Mouse (Mus musculus): ENCODE measurements around the gene Ankef1. TPM values are rescaled to one million over a fixed set of nuclear protein-coding genes. Genes with fewer than 3 reads are reported as not detected.
A peak's percentile ranks its signal among the peaks of the same experiment; 100 is the strongest.

The Ankef1 gene
- polyA plus RNA-seq, 1 experiment, result not detected

GRCm38 (mm10) chr2:136512802-136513201 lies 11.1 kb downstream of the Ankef1 start:
- TF ChIP-seq POLR2A (IDR thresholded peaks at IDR 0.05; ENCODE audit: insufficient read depth, low read length), result no peak
- no peak for TF ChIP-seq EP300 (IDR thresholded peaks at IDR 0.05; ENCODE audit: insufficient read depth, low read depth, low read length)
- no peak for TF ChIP-seq CTCF (IDR thresholded peaks at IDR 0.05; ENCODE audit: low read depth, low read length)
- H3K4me1 ChIP-seq (ENCODE audit: control insufficient read depth, insufficient read depth, low read length), result no peaks in the 10 kb centered on the region
- no peaks in the 10 kb centered on the region for H3K27me3 ChIP-seq (ENCODE audit: control insufficient read depth, insufficient read depth, low read length, poor library complexity, severe bottlenecking)
- no peak overlapping the region for H3K9ac ChIP-seq (ENCODE audit: low read depth, poor library complexity, severe bottlenecking)
- no peak overlapping the region for H3K27ac ChIP-seq (ENCODE audit: insufficient read depth, low read length)
- H3K36me3 ChIP-seq (ENCODE audit: control insufficient read depth, insufficient read depth, low read length, poor library complexity, severe bottlenecking), result no peaks in the 10 kb centered on the region
- H3K4me3 ChIP-seq (ENCODE audit: low read depth, low read length), result no peak overlapping the region
- no peaks in the 10 kb centered on the region for H3K9me3 ChIP-seq (replicated peaks; ENCODE audit: control insufficient read depth, insufficient read depth, low read length, poor library complexity, severe bottlenecking)

- Histone ChIP-seq H3K9me3 (replicated peaks; ENCODE audit: control insufficient read depth, insufficient read depth, low read length, poor library complexity, severe bottlenecking) (no peaks in the 10 kb centered on the region), H3K4me1 (ENCODE audit: control insufficient read depth, insufficient read depth, low read length) (no peaks in the 10 kb centered on the region), H3K27me3 (ENCODE audit: control insufficient read depth, insufficient read depth, low read length, poor library complexity, severe bottlenecking) (no peaks in the 10 kb centered on the region), H3K9ac (ENCODE audit: low read depth, poor library complexity, severe bottlenecking) (no peak overlapping the region), H3K36me3 (ENCODE audit: control insufficient read depth, insufficient read depth, low read length, poor library complexity, severe bottlenecking) (no peaks in the 10 kb centered on the region), H3K27ac (ENCODE audit: insufficient read depth, low read length) (no peak overlapping the region), H3K4me3 (ENCODE audit: low read depth, low read length) (no peak overlapping the region)
- no peak for TF ChIP-seq EP300 (IDR thresholded peaks at IDR 0.05; ENCODE audit: insufficient read depth, low read depth, low read length)
- TF ChIP-seq CTCF (IDR thresholded peaks at IDR 0.05; ENCODE audit: low read depth, low read length), result no peak
- no peak for TF ChIP-seq POLR2A (IDR thresholded peaks at IDR 0.05; ENCODE audit: insufficient read depth, low read length)
Measured at GRCm38 (mm10) chr2:136513806-136514205, 12.1 kb downstream of the Ankef1 start.

GRCm38 (mm10) chr2:136515501-136515900 lies 13.8 kb downstream of the Ankef1 start:
- Histone ChIP-seq H3K4me3 (ENCODE audit: low read depth, low read length) (no peak overlapping the region), H3K9me3 (replicated peaks; ENCODE audit: control insufficient read depth, insufficient read depth, low read length, poor library complexity, severe bottlenecking) (no peaks in the 10 kb centered on the region), H3K36me3 (ENCODE audit: control insufficient read depth, insufficient read depth, low read length, poor library complexity, severe bottlenecking) (no peaks in the 10 kb centered on the region), H3K9ac (ENCODE audit: low read depth, poor library complexity, severe bottlenecking) (no peak overlapping the region), H3K27me3 (ENCODE audit: control insufficient read depth, insufficient read depth, low read length, poor library complexity, severe bottlenecking) (no peaks in the 10 kb centered on the region), H3K27ac (ENCODE audit: insufficient read depth, low read length) (no peak overlapping the region), H3K4me1 (ENCODE audit: control insufficient read depth, insufficient read depth, low read length) (no peaks in the 10 kb centered on the region)
- no peak for TF ChIP-seq POLR2A (IDR thresholded peaks at IDR 0.05; ENCODE audit: insufficient read depth, low read length)
- no peak for TF ChIP-seq CTCF (IDR thresholded peaks at IDR 0.05; ENCODE audit: low read depth, low read length)
- TF ChIP-seq EP300 (IDR thresholded peaks at IDR 0.05; ENCODE audit: insufficient read depth, low read depth, low read length), result no peak

- Histone ChIP-seq H3K4me3 (ENCODE audit: low read depth, low read length) (no peak overlapping the region), H3K36me3 (ENCODE audit: control insufficient read depth, insufficient read depth, low read length, poor library complexity, severe bottlenecking) (no peaks in the 10 kb centered on the region), H3K9ac (ENCODE audit: low read depth, poor library complexity, severe bottlenecking) (no peak overlapping the region), H3K4me1 (ENCODE audit: control insufficient read depth, insufficient read depth, low read length) (no peaks in the 10 kb centered on the region), H3K9me3 (replicated peaks; ENCODE audit: control insufficient read depth, insufficient read depth, low read length, poor library complexity, severe bottlenecking) (no peaks in the 10 kb centered on the region), H3K27me3 (ENCODE audit: control insufficient read depth, insufficient read depth, low read length, poor library complexity, severe bottlenecking) (no peaks in the 10 kb centered on the region), H3K27ac (ENCODE audit: insufficient read depth, low read length) (no peak overlapping the region)
- no peak for TF ChIP-seq CTCF (IDR thresholded peaks at IDR 0.05; ENCODE audit: low read depth, low read length)
- no peak for TF ChIP-seq EP300 (IDR thresholded peaks at IDR 0.05; ENCODE audit: insufficient read depth, low read depth, low read length)
- TF ChIP-seq POLR2A (IDR thresholded peaks at IDR 0.05; ENCODE audit: insufficient read depth, low read length), result no peak
Measured at GRCm38 (mm10) chr2:136528937-136529336, 27.2 kb downstream of the Ankef1 start.

GRCm38 (mm10) chr2:136532033-136532432 lies 30.3 kb downstream of the Ankef1 start:
- no peak for TF ChIP-seq POLR2A (IDR thresholded peaks at IDR 0.05; ENCODE audit: insufficient read depth, low read length)
- no peaks in the 10 kb centered on the region for H3K27me3 ChIP-seq (ENCODE audit: control insufficient read depth, insufficient read depth, low read length, poor library complexity, severe bottlenecking)
- H3K4me3 ChIP-seq (ENCODE audit: low read depth, low read length), result peak overlapping the region; percentile 69
- H3K4me1 ChIP-seq (ENCODE audit: control insufficient read depth, insufficient read depth, low read length), result no peaks in the 10 kb centered on the region
- no peaks in the 10 kb centered on the region for H3K36me3 ChIP-seq (ENCODE audit: control insufficient read depth, insufficient read depth, low read length, poor library complexity, severe bottlenecking)
- no peaks in the 10 kb centered on the region for H3K9me3 ChIP-seq (replicated peaks; ENCODE audit: control insufficient read depth, insufficient read depth, low read length, poor library complexity, severe bottlenecking)
- no peak overlapping the region for H3K9ac ChIP-seq (ENCODE audit: low read depth, poor library complexity, severe bottlenecking)
- H3K27ac ChIP-seq (ENCODE audit: insufficient read depth, low read length), result no peak overlapping the region

GRCm38 (mm10) chr2:136558020-136558419 lies 56.3 kb downstream of the Ankef1 start:
- H3K9me3 ChIP-seq (replicated peaks; ENCODE audit: control insufficient read depth, insufficient read depth, low read length, poor library complexity, severe bottlenecking), result no peaks in the 10 kb centered on the region
- no peaks in the 10 kb centered on the region for H3K27me3 ChIP-seq (ENCODE audit: control insufficient read depth, insufficient read depth, low read length, poor library complexity, severe bottlenecking)
- TF ChIP-seq POLR2A (IDR thresholded peaks at IDR 0.05; ENCODE audit: insufficient read depth, low read length), result no peak
- peak; percentile 68 for TF ChIP-seq CTCF (IDR thresholded peaks at IDR 0.05; ENCODE audit: low read depth, low read length)
- TF ChIP-seq EP300 (IDR thresholded peaks at IDR 0.05; ENCODE audit: insufficient read depth, low read depth, low read length), result no peak
- no peaks in the 10 kb centered on the region for H3K4me1 ChIP-seq (ENCODE audit: control insufficient read depth, insufficient read depth, low read length)
- H3K4me3 ChIP-seq (ENCODE audit: low read depth, low read length), result no peak overlapping the region
- H3K36me3 ChIP-seq (ENCODE audit: control insufficient read depth, insufficient read depth, low read length, poor library complexity, severe bottlenecking), result no peaks in the 10 kb centered on the region
- H3K27ac ChIP-seq (ENCODE audit: insufficient read depth, low read length), result no peak overlapping the region
- H3K9ac ChIP-seq (ENCODE audit: low read depth, poor library complexity, severe bottlenecking), result no peak overlapping the region

All from ES-Bruce4 (cell line).